ENCODE assay signal across 7 mouse cellular contexts in the genomic region with DNA sequence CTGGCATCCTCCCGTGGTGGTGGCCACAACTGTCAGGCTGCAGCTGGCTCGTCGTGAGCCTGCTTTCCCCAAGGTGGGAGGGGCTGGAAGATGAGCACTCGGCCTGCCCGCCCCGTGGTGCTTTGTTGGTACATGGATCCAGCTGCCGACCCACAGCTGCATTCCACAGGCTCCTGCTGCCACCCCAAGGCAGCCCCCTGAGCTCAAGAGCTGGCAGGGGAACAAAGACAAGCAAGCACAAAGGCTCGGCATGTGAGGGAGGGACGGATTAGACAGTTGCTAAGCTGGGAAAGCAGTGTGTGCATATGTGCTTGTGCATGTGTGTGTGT. TPM values are rescaled to one million over a fixed set of nuclear protein-coding genes. Genes with fewer than 3 reads are reported as not detected.
A peak's percentile ranks its signal among the peaks of the same experiment; 100 is the strongest.
DNase-seq lines count a peak whose midpoint lies in the region; ATAC-seq and TF ChIP-seq lines count a peak whose summit lies in the region.

No protein-coding gene starts in this region.

- no peak overlapping the region for H3K4me3 ChIP-seq in lung, embryonic 14.5 days (ENCODE audit: low read depth, low read length)
- no peak overlapping the region for H3K4me3 ChIP-seq in forebrain, embryonic 14.5 days (ENCODE audit: low read depth, low read length)

- H3K36me3 ChIP-seq in lung, embryonic 14.5 days (ENCODE audit: insufficient read depth): no peaks in the 10 kb centered on the region
- H3K36me3 ChIP-seq in forebrain, embryonic 14.5 days (ENCODE audit: control insufficient read depth, insufficient read depth, low read length): no peaks in the 10 kb centered on the region

- peak overlapping the region; percentile 83 for H3K27ac ChIP-seq in lung, embryonic 14.5 days (ENCODE audit: low read depth)
- 0 out of 2 replicates have a peak overlapping the region, but pooled peaks have one; percentile 10 for H3K27ac ChIP-seq in forebrain, embryonic 14.5 days (ENCODE audit: low read depth, low read length)

- H3K4me1 ChIP-seq in lung, embryonic 14.5 days (ENCODE audit: insufficient read depth): peaks cover 37% of the 10 kb centered on the region
- H3K4me1 ChIP-seq in forebrain, embryonic 14.5 days (ENCODE audit: control insufficient read depth, insufficient read depth, low read length): peaks cover 20% of the 10 kb centered on the region

- no peak; the same call in none of the 2 replicates for TF ChIP-seq CTCF in lung, embryonic 14.5 days (IDR thresholded peaks at IDR 0.05; ENCODE audit: low read depth)

- H3K9ac ChIP-seq in lung, embryonic 14.5 days: no peak overlapping the region
- 0 out of 2 replicates have a peak overlapping the region, but pooled peaks have one; percentile 37 for H3K9ac ChIP-seq in forebrain, embryonic 14.5 days (ENCODE audit: low read length)

- WGBS in lung, embryonic 14.5 days: 2% methylated on average over 9 of the region's 9 CpGs
- under 1% methylated on average over 9 of the region's 9 CpGs for WGBS in forebrain, embryonic 14.5 days

- no peaks in the 10 kb centered on the region for H3K27me3 ChIP-seq in lung, embryonic 14.5 days (ENCODE audit: insufficient read depth, low read length)
- H3K27me3 ChIP-seq in forebrain, embryonic 14.5 days (replicated peaks; ENCODE audit: control insufficient read depth, insufficient read depth, low read length): no peaks in the 10 kb centered on the region

- peak; percentile 81 for DNase-seq in lung, embryonic 14.5 days
- no peak for DNase-seq in lung, postnatal 25 days (ENCODE audit: low spot score)
- peak; percentile 80 for DNase-seq in forebrain, embryonic 14.5 days (ENCODE audit: low spot score)
- DNase-seq in mesoderm, embryonic 11.5 days (ENCODE audit: low read depth, low spot score): peak; percentile 62
- DNase-seq in thymus, postnatal 14 days: peak; percentile 64
- no peak for DNase-seq in layer of hippocampus, adult 8-10 months (ENCODE audit: low spot score in 2 of 2)
- no peak for DNase-seq in ovary, postnatal 10 days (ENCODE audit: low spot score)

- H3K9me3 ChIP-seq in lung, embryonic 14.5 days (ENCODE audit: low read depth, low read length): no peaks in the 10 kb centered on the region
- H3K9me3 ChIP-seq in forebrain, embryonic 14.5 days (replicated peaks; ENCODE audit: control insufficient read depth, low read length): no peaks in the 10 kb centered on the region

- ATAC-seq in lung, embryonic 14.5 days (ENCODE audit: insufficient read depth): peak; percentile 77
- peak; percentile 78 for ATAC-seq in forebrain, embryonic 14.5 days

- H3K4me2 ChIP-seq in lung, embryonic 14.5 days: peak overlapping the region; percentile 38
- H3K4me2 ChIP-seq in forebrain, embryonic 14.5 days (ENCODE audit: low read length): peak overlapping the region; percentile 14; the same call in 1 of the 2 replicates

RNA-seq across cellular contexts. Expression of a gene that starts 19.6 kb away (rescaled TPM):
- polyA plus RNA-seq in lung, embryonic 14.5 days (2014; fragmentation: Nextera tagmentation; extraction: Ambion mirVana): 0.24 and 0.27 TPM in 2 replicates
- 0.19 and 0.32 TPM in 2 replicates for polyA plus RNA-seq in forebrain, embryonic 14.5 days (2014; fragmentation: Nextera tagmentation; extraction: Ambion mirVana)
- total RNA-seq in layer of hippocampus, adult 8-10 months (2022): 1 to 10 TPM in 1 of 4 experiments, under 1 TPM in 2, not detected in 1; 0.18 to 1.2 (median 0.45) TPM

RNA-seq across cellular contexts. Expression of a gene that starts 50.0 kb away (rescaled TPM):
- 0.05 TPM in 1 of 2 replicates, not detected in the other for polyA plus RNA-seq in lung, embryonic 14.5 days (2014; fragmentation: Nextera tagmentation; extraction: Ambion mirVana)
- polyA plus RNA-seq in forebrain, embryonic 14.5 days (2014; fragmentation: Nextera tagmentation; extraction: Ambion mirVana): 0.65 and 0.80 TPM in 2 replicates
- 100 to 1,000 TPM in 2 of 4 experiments, 10 to 100 TPM in 2; 71.1 to 105 (median 89.3) TPM for total RNA-seq in layer of hippocampus, adult 8-10 months (2022)

Comparison
In these comparisons a context has a peak if more than half of its experiments do, and no peak if none do; other contexts are left out.
1. DNase-seq: peak in lung, embryonic 14.5 days (single experiment), forebrain, embryonic 14.5 days (single experiment), mesoderm, embryonic 11.5 days (single experiment) and thymus, postnatal 14 days (single experiment); none in lung, postnatal 25 days (single experiment), layer of hippocampus, adult 8-10 months (0 of 2) and ovary, postnatal 10 days (single experiment).